Comparison of ENCODE assay signal across 18 mouse cellular contexts in the genomic region with DNA sequence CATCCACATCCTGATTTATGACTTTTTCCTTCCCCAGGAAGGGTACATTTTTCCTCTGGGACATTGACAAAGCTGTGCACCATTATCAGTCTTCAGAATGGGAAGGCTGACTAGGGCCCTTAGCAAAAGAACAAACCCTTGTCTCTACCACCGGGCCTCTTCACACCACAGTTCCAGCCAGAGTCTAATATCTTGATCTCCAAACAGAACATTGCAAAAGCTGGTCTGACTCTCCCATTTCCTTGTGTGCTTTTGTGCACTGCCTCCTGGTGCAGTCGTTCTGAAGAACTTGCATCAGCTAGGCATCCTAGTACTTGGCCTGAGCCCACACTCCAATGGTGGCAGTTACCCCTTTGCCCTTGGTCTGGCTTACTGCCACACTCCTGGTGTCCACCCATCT. TPM values are rescaled to one million over a fixed set of nuclear protein-coding genes. Genes with fewer than 3 reads are reported as not detected.
"Had no signal": no experiment of that assay in that cellular context is flagged by ENCODE, and none has a peak within 500 bp of the region (broad histone marks: within the 10 kb centered on the region; RNA-seq: fewer than 3 reads in every experiment).

No protein-coding gene starts in this region.

- H3K9ac ChIP-seq: liver, embryonic 13.5 days; midbrain, embryonic 12.5 days; midbrain, embryonic 15.5 days; neural tube, embryonic 13.5 days; stomach, embryonic 15.5 days had no signal

- H3K9me3 ChIP-seq: liver, embryonic 13.5 days; midbrain, embryonic 12.5 days; midbrain, embryonic 15.5 days; neural tube, embryonic 13.5 days; stomach, embryonic 15.5 days had no signal

- DNase-seq: kidney, adult 18-20 months; kidney, adult 9 months; kidney, postnatal 14 days; kidney, postnatal 4 days; left cerebral cortex, postnatal 4 days; liver, embryonic 13.5 days; retina, postnatal 1 day; right cerebral cortex, postnatal 25 days; spleen, adult 18-20 months; thymus, postnatal 14 days; thymus, postnatal 4 days had no signal

- H3K36me3 ChIP-seq: liver, embryonic 13.5 days; midbrain, embryonic 12.5 days; midbrain, embryonic 15.5 days; neural tube, embryonic 13.5 days; stomach, embryonic 15.5 days had no signal

- H3K4me1 ChIP-seq: midbrain, embryonic 12.5 days; midbrain, embryonic 15.5 days had no signal

- H3K27me3 ChIP-seq: midbrain, embryonic 15.5 days had no signal

- H3K27ac ChIP-seq: liver, embryonic 13.5 days; macrophage; midbrain, embryonic 12.5 days; midbrain, embryonic 15.5 days; neural tube, embryonic 13.5 days; stomach, embryonic 15.5 days had no signal

- ATAC-seq: intestine, embryonic 16.5 days; midbrain, embryonic 15.5 days had no signal

- H3K4me3 ChIP-seq: liver, embryonic 13.5 days; midbrain, embryonic 12.5 days; midbrain, embryonic 15.5 days; myocyte; neural tube, embryonic 13.5 days; stomach, embryonic 15.5 days had no signal

- H3K4me2 ChIP-seq: liver, embryonic 13.5 days; midbrain, embryonic 12.5 days; midbrain, embryonic 15.5 days; neural tube, embryonic 13.5 days; stomach, embryonic 15.5 days had no signal

RNA-seq across cellular contexts. Expression of a gene that starts 54.4 kb away (rescaled TPM):
- polyA plus RNA-seq: macrophage had no signal
